Mouse (Mus musculus) CH12.LX (cell line): ENCODE data around the gene Ephb4. TPM values are rescaled to one million over a fixed set of nuclear protein-coding genes. Genes with fewer than 3 reads are reported as not detected.

Experiments used
- DNase-seq: peaks from one replicate; pipeline ENCODE4 v3.0.0-alpha.2; 2013; ENCODE audit errors: extremely low read depth
- H3K27ac ChIP-seq: 2 replicates; pipeline ENCODE4 v1.5.1; 2012; ENCODE audit warnings: low read depth, mild to moderate bottlenecking, control low read depth, moderate library complexity; ENCODE audit not compliant: insufficient read depth
- H3K27me3 ChIP-seq: replicated peaks from 2 replicates; pipeline ENCODE3; 2012; ENCODE audit warnings: inconsistent platforms
- H3K36me3 ChIP-seq, 2 experiments: replicated peaks in 1 of 2; 2 replicates each; pipeline versions ENCODE3 to v1.6.1; 2012; ENCODE audit warnings: inconsistent platforms in 1 of 2, low read length in 1 of 2, mild to moderate bottlenecking in 1 of 2, mixed read lengths in 1 of 2, moderate library complexity in 1 of 2; ENCODE audit not compliant: control insufficient read depth in 1 of 2, insufficient read depth in 1 of 2
- H3K4me1 ChIP-seq, 2 experiments: 2 replicates each; pipeline ENCODE4 v1.6.1; 2012; ENCODE audit warnings: inconsistent platforms in 1 of 2, moderate library complexity in 1 of 2; ENCODE audit not compliant: insufficient read depth in 2 of 2, control insufficient read depth in 1 of 2
- H3K4me2 ChIP-seq: 2 replicates; pipeline ENCODE4 v1.6.1; 2012; ENCODE audit warnings: low read depth, mild to moderate bottlenecking, control low read depth; ENCODE audit not compliant: poor library complexity, insufficient read depth, severe bottlenecking
- H3K4me3 ChIP-seq, 3 experiments: fragments of 150-350 bp in 1 of 3; sonication (generic) in 1 of 3; replicated peaks in 1 of 3; 2 replicates each; pipeline versions ENCODE3 to v1.5.1; 2011 to 2012; ENCODE audit warnings: low read depth in 2 of 3, low read length in 2 of 3, mild to moderate bottlenecking in 2 of 3, moderate library complexity in 2 of 3, control low read depth in 1 of 3, improper control_type of control experiment in 1 of 3, inconsistent platforms in 1 of 3, mixed read lengths in 1 of 3; ENCODE audit not compliant: poor library complexity in 1 of 3
- H3K79me2 ChIP-seq: replicated peaks from 2 replicates; pipeline ENCODE4 v1.6.1; 2012; ENCODE audit warnings: mild to moderate bottlenecking, moderate library complexity; ENCODE audit not compliant: control insufficient read depth, poor library complexity, insufficient read depth, severe bottlenecking; ENCODE audit errors: extremely low read depth
- H3K9ac ChIP-seq: 2 replicates; pipeline ENCODE4 v1.6.1; 2012; ENCODE audit warnings: low read depth, mild to moderate bottlenecking, control low read depth, moderate library complexity; ENCODE audit not compliant: insufficient read depth
- H3K9me3 ChIP-seq: replicated peaks from 2 replicates; pipeline ENCODE3; 2012; ENCODE audit warnings: low read length, inconsistent platforms, mixed read lengths
- BHLHE40 ChIP-seq: IDR thresholded peaks from 2 replicates; pipeline ENCODE4 v1.6.1; 2011; ENCODE audit warnings: mild to moderate bottlenecking, low read depth, low read length, improper control_type of control experiment
- CHD1 ChIP-seq: IDR thresholded peaks from 2 replicates; pipeline ENCODE4 v1.6.1; 2012; ENCODE audit warnings: low read depth, low read length, improper control_type of control experiment, inconsistent platforms
- CHD2 ChIP-seq: IDR thresholded peaks from 2 replicates; pipeline ENCODE4 v1.6.1; 2011; ENCODE audit warnings: low read length, improper control_type of control experiment
- CTCF ChIP-seq, 2 experiments: IDR thresholded peaks in 1 of 2; conservative IDR thresholded peaks in 1 of 2; 2 replicates each; pipeline ENCODE4 v1.5.1; 2011 to 2012; ENCODE audit warnings: low read depth in 2 of 2, low read length in 2 of 2, improper control_type of control experiment in 1 of 2, inconsistent platforms in 1 of 2, mild to moderate bottlenecking in 1 of 2, moderate library complexity in 1 of 2
- EP300 ChIP-seq: IDR thresholded peaks from 2 replicates; pipeline ENCODE4 v1.6.1; 2011; ENCODE audit warnings: low read length, improper control_type of control experiment
- HCFC1 ChIP-seq: IDR thresholded peaks from 2 replicates; pipeline ENCODE4 v1.6.1; 2012; ENCODE audit warnings: low read depth, mild to moderate bottlenecking, inconsistent platforms, low read length, improper control_type of control experiment
- IRF4 ChIP-seq: IDR thresholded peaks from 2 replicates; pipeline ENCODE4 v1.6.1; 2014; ENCODE audit warnings: low read depth, mild to moderate bottlenecking, inconsistent platforms, low read length, improper control_type of control experiment
- KAT2A ChIP-seq: IDR thresholded peaks from 2 replicates; pipeline ENCODE4 v1.6.1; 2012; ENCODE audit warnings: low read length, improper control_type of control experiment, inconsistent platforms; ENCODE audit not compliant: insufficient replicate concordance
- MAFK ChIP-seq: IDR thresholded peaks from 2 replicates; pipeline ENCODE4 v1.6.1; 2011; ENCODE audit warnings: low read length, improper control_type of control experiment; ENCODE audit not compliant: insufficient replicate concordance
- MAZ ChIP-seq: IDR thresholded peaks from 2 replicates; pipeline ENCODE4 v1.6.1; 2012; ENCODE audit warnings: low read depth, mild to moderate bottlenecking, inconsistent platforms, low read length, improper control_type of control experiment, moderate library complexity
- MEF2A ChIP-seq: IDR thresholded peaks from 2 replicates; pipeline ENCODE4 v1.6.1; 2014; ENCODE audit warnings: low read depth, mild to moderate bottlenecking, inconsistent platforms, low read length, improper control_type of control experiment, borderline replicate concordance
- MXI1 ChIP-seq: IDR thresholded peaks from 2 replicates; pipeline ENCODE4 v1.6.1; 2011; ENCODE audit warnings: mild to moderate bottlenecking, low read depth, low read length, improper control_type of control experiment
- MYC ChIP-seq: IDR thresholded peaks from 2 replicates; pipeline ENCODE4 v1.6.1; 2011; ENCODE audit warnings: low read depth, mild to moderate bottlenecking, improper control_type of control experiment, low read length
- NELFE ChIP-seq: IDR thresholded peaks from 2 replicates; pipeline ENCODE4 v1.6.1; 2011; ENCODE audit warnings: low read depth, low read length, improper control_type of control experiment
- NRF1 ChIP-seq: IDR thresholded peaks from 2 replicates; pipeline ENCODE4 v1.6.1; 2014; ENCODE audit warnings: low read depth, mild to moderate bottlenecking, inconsistent platforms, low read length, improper control_type of control experiment, moderate library complexity
- PAX5 ChIP-seq: IDR thresholded peaks from 2 replicates; pipeline ENCODE4 v1.6.1; 2012; ENCODE audit warnings: low read length, inconsistent platforms, mixed read lengths
- RCOR1 ChIP-seq: conservative IDR thresholded peaks from 2 replicates; pipeline ENCODE4 v1.6.1; 2012; ENCODE audit warnings: low read depth, mild to moderate bottlenecking, inconsistent platforms, low read length, improper control_type of control experiment
- SIN3A ChIP-seq: IDR thresholded peaks from 2 replicates; pipeline ENCODE4 v1.6.1; 2012; ENCODE audit warnings: low read length, improper control_type of control experiment, inconsistent platforms
- UBTF ChIP-seq: IDR thresholded peaks from 2 replicates; pipeline ENCODE4 v1.6.1; 2012; ENCODE audit warnings: low read depth, mild to moderate bottlenecking, inconsistent platforms, low read length, improper control_type of control experiment, moderate library complexity
- dilution Hi-C: fragments of 300-500 bp; cut with MboI; formaldehyde crosslinking; loops from 2 replicates; pipeline ENCODE4 v1.14.3; 2020; ENCODE audit warnings: low sequenced_read_pairs; ENCODE audit not compliant: extremely low pct_unique_long_range_greater_than_20kb, extremely low pct_ligation_motif_present
- in situ Hi-C: fragments of 300-500 bp; cut with MboI; formaldehyde crosslinking; loops from 3 replicates; pipeline ENCODE4 v1.14.3; 2019; ENCODE audit warnings: low sequenced_read_pairs, low pct_ligation_motif_present, low pct_unique_long_range_greater_than_20kb, mixed read lengths
- polyA plus RNA-seq: library from polyadenylated mRNA; unstranded; fragments of >175 nt; gene quantifications from 2 replicates; pipeline ENCODE4 v1.2.1, GENCODE M21; 2012; ENCODE audit warnings: low read depth; ENCODE audit not compliant: insufficient read length
- total RNA-seq, 2 experiments: library from RNA; depleted of rRNA; stranded (reverse); fragments of 300-350 nt in 1 of 2; fragments of >200 nt in 1 of 2; gene quantifications; 2 replicates each; pipeline ENCODE4 v1.2.3; 2012 to 2014

Ephb4 gene
- total and polyA plus RNA-seq, 3 experiments: 0.56 to 2.2 (median 1.5) TPM

GRCm38 (mm10) chr5:137303609-137304008 lies 46.3 kb upstream of the Ephb4 start:
- Histone ChIP-seq H3K9me3 (peaks cover 3% of the 10 kb centered on the region), H3K27me3 (no peaks in the 10 kb centered on the region), H3K36me3 (peaks cover 53 to 70% of the 10 kb centered on the region in 2 experiments), H3K27ac (no peak overlapping the region), H3K4me1 (peaks cover 4 to 30% of the 10 kb centered on the region in 2 experiments; a peak in 2 of 4 replicates), H3K9ac (no peak overlapping the region), H3K4me3 (no peak overlapping the region), H3K79me2 (peaks cover 57% of the 10 kb centered on the region), H3K4me2 (no peak overlapping the region)
- dilution Hi-C loops (no loop called here), in situ Hi-C loops (no loop called here)
- no peak for TF ChIP-seq MXI1
- TF ChIP-seq MAZ: no peak
- TF ChIP-seq MAFK: no peak
- no peak for TF ChIP-seq NRF1
- no peak for TF ChIP-seq PAX5
- no peak for TF ChIP-seq NELFE
- no peak for TF ChIP-seq IRF4
- TF ChIP-seq UBTF: no peak
- TF ChIP-seq MEF2A: no peak
- no peak for TF ChIP-seq CHD1
- no peak for TF ChIP-seq RCOR1
- TF ChIP-seq MYC: no peak
- no peak for TF ChIP-seq BHLHE40
- no peak for TF ChIP-seq HCFC1
- TF ChIP-seq CHD2: no peak
- no peak for TF ChIP-seq KAT2A
- no peak for DNase-seq

GRCm38 (mm10) chr5:137304165-137304564 lies 45.7 kb upstream of the Ephb4 start:
- Histone ChIP-seq H3K9ac (no peak overlapping the region), H3K27ac (no peak overlapping the region), H3K4me3 (no peak overlapping the region), H3K27me3 (no peaks in the 10 kb centered on the region), H3K4me2 (peak overlapping the region; percentile 93; the same call in 1 of the 2 replicates), H3K4me1 (peaks cover 4 to 35% of the 10 kb centered on the region in 2 experiments; a peak in 3 of 4 replicates), H3K9me3 (peaks cover 6% of the 10 kb centered on the region), H3K79me2 (peaks cover 57% of the 10 kb centered on the region), H3K36me3 (peaks cover 47 to 70% of the 10 kb centered on the region in 2 experiments)
- no peak for DNase-seq
- in situ Hi-C loops: no loop called here
- TF ChIP-seq CHD1 (no peak), EP300 (no peak), CTCF (conservative IDR thresholded peaks at IDR 0.05 in 1 of 2, IDR thresholded peaks at IDR 0.05 in 1 of 2; ENCODE audit: low read depth in 2 of 2, low read length in 2 of 2) (no peak), SIN3A (no peak), MAZ (no peak)
- dilution Hi-C loops: no loop called here
